Mouse (Mus musculus): ENCODE results near the gene Pcdh15. TPM values are rescaled to one million over a fixed set of nuclear protein-coding genes. Genes with fewer than 3 reads are reported as not detected.

Gene Pcdh15
- polyA plus RNA-seq, 1 experiment, result not detected

GRCm38 (mm10) chr10:73753876-73754275 is 654.7 kb downstream of the Pcdh15 start:
- Histone ChIP-seq H3K27ac (ENCODE audit: insufficient read depth, low read length) (no peak overlapping the region), H3K36me3 (ENCODE audit: control insufficient read depth, insufficient read depth, low read length, poor library complexity, severe bottlenecking) (no peaks in the 10 kb centered on the region), H3K4me3 (ENCODE audit: low read depth, low read length) (no peak overlapping the region), H3K9me3 (replicated peaks; ENCODE audit: control insufficient read depth, insufficient read depth, low read length, poor library complexity, severe bottlenecking) (no peaks in the 10 kb centered on the region), H3K9ac (ENCODE audit: low read depth, poor library complexity, severe bottlenecking) (no peak overlapping the region), H3K4me1 (ENCODE audit: control insufficient read depth, insufficient read depth, low read length) (no peaks in the 10 kb centered on the region), H3K27me3 (ENCODE audit: control insufficient read depth, insufficient read depth, low read length, poor library complexity, severe bottlenecking) (no peaks in the 10 kb centered on the region)
- TF ChIP-seq POLR2A (IDR thresholded peaks at IDR 0.05; ENCODE audit: insufficient read depth, low read length) (no peak), EP300 (IDR thresholded peaks at IDR 0.05; ENCODE audit: insufficient read depth, low read depth, low read length) (no peak), CTCF (IDR thresholded peaks at IDR 0.05; ENCODE audit: low read depth, low read length) (no peak)

- Histone ChIP-seq H3K4me1 (ENCODE audit: control insufficient read depth, insufficient read depth, low read length) (no peaks in the 10 kb centered on the region), H3K36me3 (ENCODE audit: control insufficient read depth, insufficient read depth, low read length, poor library complexity, severe bottlenecking) (no peaks in the 10 kb centered on the region), H3K9ac (ENCODE audit: low read depth, poor library complexity, severe bottlenecking) (no peak overlapping the region), H3K9me3 (replicated peaks; ENCODE audit: control insufficient read depth, insufficient read depth, low read length, poor library complexity, severe bottlenecking) (no peaks in the 10 kb centered on the region), H3K27ac (ENCODE audit: insufficient read depth, low read length) (no peak overlapping the region), H3K27me3 (ENCODE audit: control insufficient read depth, insufficient read depth, low read length, poor library complexity, severe bottlenecking) (no peaks in the 10 kb centered on the region), H3K4me3 (ENCODE audit: low read depth, low read length) (no peak overlapping the region)
- TF ChIP-seq POLR2A (IDR thresholded peaks at IDR 0.05; ENCODE audit: insufficient read depth, low read length) (no peak), EP300 (IDR thresholded peaks at IDR 0.05; ENCODE audit: insufficient read depth, low read depth, low read length) (no peak), CTCF (IDR thresholded peaks at IDR 0.05; ENCODE audit: low read depth, low read length) (no peak)
Observed at GRCm38 (mm10) chr10:73782945-73783344, 683.8 kb downstream of the Pcdh15 start.

GRCm38 (mm10) chr10:73788163-73788562 is 689.0 kb downstream of the Pcdh15 start:
- Histone ChIP-seq H3K27me3 (ENCODE audit: control insufficient read depth, insufficient read depth, low read length, poor library complexity, severe bottlenecking) (no peaks in the 10 kb centered on the region), H3K9me3 (replicated peaks; ENCODE audit: control insufficient read depth, insufficient read depth, low read length, poor library complexity, severe bottlenecking) (no peaks in the 10 kb centered on the region), H3K4me3 (ENCODE audit: low read depth, low read length) (no peak overlapping the region), H3K9ac (ENCODE audit: low read depth, poor library complexity, severe bottlenecking) (no peak overlapping the region), H3K27ac (ENCODE audit: insufficient read depth, low read length) (no peak overlapping the region), H3K4me1 (ENCODE audit: control insufficient read depth, insufficient read depth, low read length) (no peaks in the 10 kb centered on the region), H3K36me3 (ENCODE audit: control insufficient read depth, insufficient read depth, low read length, poor library complexity, severe bottlenecking) (no peaks in the 10 kb centered on the region)
- no peak for TF ChIP-seq CTCF (IDR thresholded peaks at IDR 0.05; ENCODE audit: low read depth, low read length)
- TF ChIP-seq POLR2A (IDR thresholded peaks at IDR 0.05; ENCODE audit: insufficient read depth, low read length), result no peak
- TF ChIP-seq EP300 (IDR thresholded peaks at IDR 0.05; ENCODE audit: insufficient read depth, low read depth, low read length), result no peak

- no peaks in the 10 kb centered on the region for H3K9me3 ChIP-seq (replicated peaks; ENCODE audit: control insufficient read depth, insufficient read depth, low read length, poor library complexity, severe bottlenecking)
- H3K4me1 ChIP-seq (ENCODE audit: control insufficient read depth, insufficient read depth, low read length), result no peaks in the 10 kb centered on the region
- H3K4me3 ChIP-seq (ENCODE audit: low read depth, low read length), result no peak overlapping the region
- H3K27me3 ChIP-seq (ENCODE audit: control insufficient read depth, insufficient read depth, low read length, poor library complexity, severe bottlenecking), result no peaks in the 10 kb centered on the region
- H3K36me3 ChIP-seq (ENCODE audit: control insufficient read depth, insufficient read depth, low read length, poor library complexity, severe bottlenecking), result no peaks in the 10 kb centered on the region
- H3K9ac ChIP-seq (ENCODE audit: low read depth, poor library complexity, severe bottlenecking), result no peak overlapping the region
- H3K27ac ChIP-seq (ENCODE audit: insufficient read depth, low read length), result no peak overlapping the region
- no peak for TF ChIP-seq POLR2A (IDR thresholded peaks at IDR 0.05; ENCODE audit: insufficient read depth, low read length)
- no peak for TF ChIP-seq CTCF (IDR thresholded peaks at IDR 0.05; ENCODE audit: low read depth, low read length)
- TF ChIP-seq EP300 (IDR thresholded peaks at IDR 0.05; ENCODE audit: insufficient read depth, low read depth, low read length), result no peak
Observed at GRCm38 (mm10) chr10:73805069-73805468, 705.9 kb downstream of the Pcdh15 start.

- TF ChIP-seq EP300 (IDR thresholded peaks at IDR 0.05; ENCODE audit: insufficient read depth, low read depth, low read length), result no peak
- no peak for TF ChIP-seq POLR2A (IDR thresholded peaks at IDR 0.05; ENCODE audit: insufficient read depth, low read length)
- no peak for TF ChIP-seq CTCF (IDR thresholded peaks at IDR 0.05; ENCODE audit: low read depth, low read length)
- Histone ChIP-seq H3K4me1 (ENCODE audit: control insufficient read depth, insufficient read depth, low read length) (peaks cover 2% of the 10 kb centered on the region), H3K4me3 (ENCODE audit: low read depth, low read length) (no peak overlapping the region), H3K9me3 (replicated peaks; ENCODE audit: control insufficient read depth, insufficient read depth, low read length, poor library complexity, severe bottlenecking) (no peaks in the 10 kb centered on the region), H3K36me3 (ENCODE audit: control insufficient read depth, insufficient read depth, low read length, poor library complexity, severe bottlenecking) (no peaks in the 10 kb centered on the region), H3K9ac (ENCODE audit: low read depth, poor library complexity, severe bottlenecking) (no peak overlapping the region), H3K27ac (ENCODE audit: insufficient read depth, low read length) (no peak overlapping the region), H3K27me3 (ENCODE audit: control insufficient read depth, insufficient read depth, low read length, poor library complexity, severe bottlenecking) (no peaks in the 10 kb centered on the region)
Observed at GRCm38 (mm10) chr10:73812311-73812710, 713.2 kb downstream of the Pcdh15 start.

- Histone ChIP-seq H3K4me1 (ENCODE audit: control insufficient read depth, insufficient read depth, low read length) (no peaks in the 10 kb centered on the region), H3K4me3 (ENCODE audit: low read depth, low read length) (no peak overlapping the region), H3K27ac (ENCODE audit: insufficient read depth, low read length) (no peak overlapping the region), H3K27me3 (ENCODE audit: control insufficient read depth, insufficient read depth, low read length, poor library complexity, severe bottlenecking) (no peaks in the 10 kb centered on the region; the same call in 1 of the 2 replicates), H3K9me3 (replicated peaks; ENCODE audit: control insufficient read depth, insufficient read depth, low read length, poor library complexity, severe bottlenecking) (no peaks in the 10 kb centered on the region), H3K36me3 (ENCODE audit: control insufficient read depth, insufficient read depth, low read length, poor library complexity, severe bottlenecking) (no peaks in the 10 kb centered on the region), H3K9ac (ENCODE audit: low read depth, poor library complexity, severe bottlenecking) (no peak overlapping the region)
- TF ChIP-seq CTCF (IDR thresholded peaks at IDR 0.05; ENCODE audit: low read depth, low read length), result no peak
- TF ChIP-seq POLR2A (IDR thresholded peaks at IDR 0.05; ENCODE audit: insufficient read depth, low read length), result no peak
- TF ChIP-seq EP300 (IDR thresholded peaks at IDR 0.05; ENCODE audit: insufficient read depth, low read depth, low read length), result no peak
Observed at GRCm38 (mm10) chr10:73821657-73822583, 722.8 kb downstream of the Pcdh15 start.

Measured in ES-Bruce4 (cell line).